8 mouse cellular contexts compared by ENCODE assay signal in the genomic region with DNA sequence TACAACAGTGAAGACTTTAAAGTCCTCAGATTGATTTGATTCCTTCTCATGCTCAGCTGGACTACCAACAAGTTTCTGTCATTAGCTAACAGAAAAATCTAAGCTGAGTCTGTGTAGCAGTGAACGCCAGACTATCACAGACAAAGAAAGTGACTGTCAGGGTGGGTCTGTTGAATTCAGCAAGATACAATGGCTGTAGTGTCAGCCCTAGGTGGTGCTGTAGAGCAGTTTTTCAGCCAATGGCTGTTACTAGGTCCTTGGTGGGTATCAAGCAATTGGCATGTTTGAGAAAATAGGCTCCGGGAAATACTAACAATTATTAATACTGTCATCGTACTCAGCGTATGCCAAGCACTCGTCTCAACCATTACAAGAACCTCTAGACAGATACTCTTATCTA.
DNase-seq lines count a peak whose midpoint lies in the region; ATAC-seq and TF ChIP-seq lines count a peak whose summit lies in the region.

No protein-coding gene starts in this region.

- ATAC-seq in liver, postnatal 0 days, result no peak
- ATAC-seq in liver, embryonic 11.5 days (replicated peaks; ENCODE audit: low FRiP score), result no peak
- no peak for ATAC-seq in neural tube, embryonic 13.5 days (ENCODE audit: low read depth)
- ATAC-seq in monocyte, adult 5-6 weeks (replicated peaks; ENCODE audit: insufficient number of reproducible peaks, low FRiP score, low TSS enrichment, poor library complexity, severe bottlenecking), result no peak

- H3K27ac ChIP-seq in liver, postnatal 0 days (ENCODE audit: low read depth), result no peak overlapping the region
- no peak overlapping the region for H3K27ac ChIP-seq in liver, embryonic 11.5 days (ENCODE audit: low read depth, low read length)
- H3K27ac ChIP-seq in neural tube, embryonic 13.5 days (replicated peaks), result peak overlapping the region; percentile 30; the same call in 1 of the 2 replicates

- TF ChIP-seq CTCF in liver, postnatal 0 days (IDR thresholded peaks at IDR 0.05; ENCODE audit: low read depth), result peak; percentile 51

- H3K36me3 ChIP-seq in liver, postnatal 0 days (replicated peaks; ENCODE audit: insufficient read depth, low read length), result no peaks in the 10 kb centered on the region
- H3K36me3 ChIP-seq in liver, embryonic 11.5 days (ENCODE audit: control insufficient read depth, insufficient read depth, low read length), result no peaks in the 10 kb centered on the region
- no peaks in the 10 kb centered on the region for H3K36me3 ChIP-seq in neural tube, embryonic 13.5 days

- no peak for TF ChIP-seq EP300 in liver, postnatal 0 days (IDR thresholded peaks at IDR 0.05; ENCODE audit: low read depth)

- H3K4me2 ChIP-seq in liver, postnatal 0 days (ENCODE audit: low read depth, low read length), result no peak overlapping the region
- no peak overlapping the region for H3K4me2 ChIP-seq in liver, embryonic 11.5 days
- H3K4me2 ChIP-seq in neural tube, embryonic 13.5 days, result no peak overlapping the region

- H3K9me3 ChIP-seq in liver, postnatal 0 days (ENCODE audit: low read length), result no peaks in the 10 kb centered on the region
- H3K9me3 ChIP-seq in liver, embryonic 11.5 days (ENCODE audit: control insufficient read depth, low read length), result no peaks in the 10 kb centered on the region
- no peaks in the 10 kb centered on the region for H3K9me3 ChIP-seq in neural tube, embryonic 13.5 days

- H3K9ac ChIP-seq in liver, postnatal 0 days (replicated peaks), result no peak overlapping the region
- no peak overlapping the region for H3K9ac ChIP-seq in liver, embryonic 11.5 days (ENCODE audit: low read depth, low read length)
- no peak overlapping the region for H3K9ac ChIP-seq in neural tube, embryonic 13.5 days

- peak; percentile 12 for DNase-seq in gastrocnemius, adult 18-20 months (ENCODE audit: low spot score)
- no peak for DNase-seq in gastrocnemius, postnatal 25 days
- DNase-seq in liver, postnatal 0 days, result no peak
- no peak for DNase-seq in liver, embryonic 11.5 days (ENCODE audit: low spot score)
- peak; percentile 42 to 74 for DNase-seq in adrenal gland, postnatal 36 days
- peak; percentile 9 for DNase-seq in induced T-regulatory cell, adult 2 months (ENCODE audit: low read depth)

- H3K4me3 ChIP-seq in liver, postnatal 0 days (ENCODE audit: low read depth, low read length), result no peak overlapping the region
- H3K4me3 ChIP-seq in liver, embryonic 11.5 days (ENCODE audit: low read depth, low read length), result no peak overlapping the region
- no peak overlapping the region for H3K4me3 ChIP-seq in neural tube, embryonic 13.5 days

- WGBS in liver, postnatal 0 days (ENCODE audit: insufficient replicate concordance), result 73% methylated on average over 5 of the region's 5 CpGs
- 79% methylated on average over 5 of the region's 5 CpGs for WGBS in liver, embryonic 11.5 days
- WGBS in neural tube, embryonic 13.5 days, result 70% methylated on average over 5 of the region's 5 CpGs

- no peaks in the 10 kb centered on the region for H3K27me3 ChIP-seq in liver, postnatal 0 days (ENCODE audit: insufficient read depth, low read length)
- H3K27me3 ChIP-seq in liver, embryonic 11.5 days (replicated peaks; ENCODE audit: control insufficient read depth, insufficient read depth, low read length), result no peaks in the 10 kb centered on the region
- H3K27me3 ChIP-seq in neural tube, embryonic 13.5 days, result no peaks in the 10 kb centered on the region

- H3K4me1 ChIP-seq in liver, postnatal 0 days (ENCODE audit: insufficient read depth), result no peaks in the 10 kb centered on the region
- no peaks in the 10 kb centered on the region for H3K4me1 ChIP-seq in liver, embryonic 11.5 days (replicated peaks; ENCODE audit: control insufficient read depth, insufficient read depth, low read length)
- H3K4me1 ChIP-seq in neural tube, embryonic 13.5 days (replicated peaks), result peaks cover 29% of the 10 kb centered on the region

Comparison
In these comparisons a context has a peak if more than half of its experiments do, and no peak if none do; other contexts are left out.
1. DNase-seq: peak in gastrocnemius, adult 18-20 months (single experiment), adrenal gland, postnatal 36 days (2 of 2) and induced T-regulatory cell, adult 2 months (single experiment); none in gastrocnemius, postnatal 25 days (single experiment), liver, postnatal 0 days (single experiment) and liver, embryonic 11.5 days (single experiment).